Mouse (Mus musculus): ENCODE measurements around the gene Rnf150. TPM values are rescaled to one million over a fixed set of nuclear protein-coding genes. Genes with fewer than 3 reads are reported as not detected.
A peak's percentile ranks its signal among the peaks of the same experiment; 100 is the strongest.

Gene Rnf150
- polyA plus RNA-seq, 1 experiment from 2014 or later = 1.4 TPM

- ATAC-seq (ENCODE audit: insufficient read depth) = no peak
Observed at GRCm38 (mm10) chr8:83054801-83055200, 191.6 kb downstream of the Rnf150 start.

GRCm38 (mm10) chr8:83058951-83059350 is 195.8 kb downstream of the Rnf150 start:
- Histone ChIP-seq H3K9ac (no peak overlapping the region), H3K9me3 (ENCODE audit: low read depth, low read length) (no peaks in the 10 kb centered on the region), H3K4me3 (ENCODE audit: low read depth, low read length) (no peak overlapping the region), H3K4me1 (ENCODE audit: insufficient read depth) (no peaks in the 10 kb centered on the region), H3K4me2 (no peak overlapping the region), H3K36me3 (ENCODE audit: insufficient read depth) (no peaks in the 10 kb centered on the region), H3K27me3 (ENCODE audit: insufficient read depth, low read length) (no peaks in the 10 kb centered on the region), H3K27ac (ENCODE audit: low read depth) (no peak overlapping the region)
- TF ChIP-seq CTCF (IDR thresholded peaks at IDR 0.05; ENCODE audit: low read depth) = no peak
- ATAC-seq (ENCODE audit: insufficient read depth) (no peak), DNase-seq (no peak)
- WGBS = 48% methylated on average over 8 of the region's 8 CpGs

More at GRCm38 (mm10) chr8:83054801-83055200, 191.6 kb downstream of the Rnf150 start:
- Histone ChIP-seq H3K4me2 (no peak overlapping the region), H3K4me3 (ENCODE audit: low read depth, low read length) (no peak overlapping the region), H3K4me1 (ENCODE audit: insufficient read depth) (no peaks in the 10 kb centered on the region), H3K9me3 (ENCODE audit: low read depth, low read length) (no peaks in the 10 kb centered on the region), H3K36me3 (ENCODE audit: insufficient read depth) (no peaks in the 10 kb centered on the region), H3K27ac (ENCODE audit: low read depth) (no peak overlapping the region), H3K9ac (no peak overlapping the region), H3K27me3 (ENCODE audit: insufficient read depth, low read length) (no peaks in the 10 kb centered on the region)
- TF ChIP-seq CTCF (IDR thresholded peaks at IDR 0.05; ENCODE audit: low read depth) = no peak
- WGBS = 83% methylated on average over 3 of the region's 3 CpGs
- no peak for DNase-seq

- Histone ChIP-seq H3K27me3 (ENCODE audit: insufficient read depth, low read length) (no peaks in the 10 kb centered on the region), H3K36me3 (ENCODE audit: insufficient read depth) (no peaks in the 10 kb centered on the region), H3K9me3 (ENCODE audit: low read depth, low read length) (no peaks in the 10 kb centered on the region), H3K4me1 (ENCODE audit: insufficient read depth) (no peaks in the 10 kb centered on the region), H3K4me2 (no peak overlapping the region), H3K4me3 (ENCODE audit: low read depth, low read length) (no peak overlapping the region), H3K9ac (no peak overlapping the region), H3K27ac (ENCODE audit: low read depth) (no peak overlapping the region)
- DNase-seq = no peak
- TF ChIP-seq CTCF (IDR thresholded peaks at IDR 0.05; ENCODE audit: low read depth) = no peak
- ATAC-seq (ENCODE audit: insufficient read depth) = no peak
- 83% methylated on average over 2 of the region's 2 CpGs for WGBS
Observed at GRCm38 (mm10) chr8:83060076-83060475, 196.9 kb downstream of the Rnf150 start.

GRCm38 (mm10) chr8:83061257-83061656 is 198.1 kb downstream of the Rnf150 start:
- H3K4me1 ChIP-seq (ENCODE audit: insufficient read depth) = no peaks in the 10 kb centered on the region
- H3K4me2 ChIP-seq = no peak overlapping the region
- DNase-seq (no peak), ATAC-seq (ENCODE audit: insufficient read depth) (no peak)
- no peaks in the 10 kb centered on the region for H3K27me3 ChIP-seq (ENCODE audit: insufficient read depth, low read length)
- TF ChIP-seq CTCF (IDR thresholded peaks at IDR 0.05; ENCODE audit: low read depth) = no peak
- WGBS = 79% methylated on average over 5 of the region's 5 CpGs
- H3K9me3 ChIP-seq (ENCODE audit: low read depth, low read length) = no peaks in the 10 kb centered on the region
- H3K27ac ChIP-seq (ENCODE audit: low read depth) = no peak overlapping the region
- H3K9ac ChIP-seq = no peak overlapping the region
- no peak overlapping the region for H3K4me3 ChIP-seq (ENCODE audit: low read depth, low read length)
- no peaks in the 10 kb centered on the region for H3K36me3 ChIP-seq (ENCODE audit: insufficient read depth)

GRCm38 (mm10) chr8:83061873-83062272 is 198.7 kb downstream of the Rnf150 start:
- no peak overlapping the region for H3K4me3 ChIP-seq (ENCODE audit: low read depth, low read length)

GRCm38 (mm10) chr8:83062276-83062675 is 199.1 kb downstream of the Rnf150 start:
- 77% methylated on average over 5 of the region's 5 CpGs for WGBS
- DNase-seq (no peak), ATAC-seq (ENCODE audit: insufficient read depth) (no peak)
- H3K9me3 ChIP-seq (ENCODE audit: low read depth, low read length) = no peaks in the 10 kb centered on the region
- H3K4me3 ChIP-seq (ENCODE audit: low read depth, low read length) = no peak overlapping the region
- no peak overlapping the region for H3K27ac ChIP-seq (ENCODE audit: low read depth)
- H3K4me1 ChIP-seq (ENCODE audit: insufficient read depth) = no peaks in the 10 kb centered on the region
- no peak overlapping the region for H3K9ac ChIP-seq
- H3K4me2 ChIP-seq = no peak overlapping the region
- TF ChIP-seq CTCF (IDR thresholded peaks at IDR 0.05; ENCODE audit: low read depth) = no peak
- H3K27me3 ChIP-seq (ENCODE audit: insufficient read depth, low read length) = no peaks in the 10 kb centered on the region
- no peaks in the 10 kb centered on the region for H3K36me3 ChIP-seq (ENCODE audit: insufficient read depth)

More at GRCm38 (mm10) chr8:83061873-83062272, 198.7 kb downstream of the Rnf150 start:
- Histone ChIP-seq H3K36me3 (ENCODE audit: insufficient read depth) (no peaks in the 10 kb centered on the region), H3K9ac (no peak overlapping the region), H3K27ac (ENCODE audit: low read depth) (no peak overlapping the region), H3K4me2 (no peak overlapping the region), H3K9me3 (ENCODE audit: low read depth, low read length) (no peaks in the 10 kb centered on the region), H3K4me1 (ENCODE audit: insufficient read depth) (no peaks in the 10 kb centered on the region), H3K27me3 (ENCODE audit: insufficient read depth, low read length) (no peaks in the 10 kb centered on the region)
- ATAC-seq (ENCODE audit: insufficient read depth) = no peak
- no peak for DNase-seq
- TF ChIP-seq CTCF (IDR thresholded peaks at IDR 0.05; ENCODE audit: low read depth) = no peak
- 76% methylated on average over 3 of the region's 3 CpGs for WGBS

- ATAC-seq (ENCODE audit: insufficient read depth) = no peak
- H3K27me3 ChIP-seq (ENCODE audit: insufficient read depth, low read length) = no peaks in the 10 kb centered on the region
- no peak overlapping the region for H3K27ac ChIP-seq (ENCODE audit: low read depth)
- no peaks in the 10 kb centered on the region for H3K4me1 ChIP-seq (ENCODE audit: insufficient read depth)
- no peak for DNase-seq
- WGBS = 90% methylated on average over 6 of the region's 6 CpGs
- no peak overlapping the region for H3K9ac ChIP-seq
- no peak overlapping the region for H3K4me3 ChIP-seq (ENCODE audit: low read depth, low read length)
- TF ChIP-seq CTCF (IDR thresholded peaks at IDR 0.05; ENCODE audit: low read depth) = no peak
- H3K4me2 ChIP-seq = no peak overlapping the region
- H3K9me3 ChIP-seq (ENCODE audit: low read depth, low read length) = no peaks in the 10 kb centered on the region
- no peaks in the 10 kb centered on the region for H3K36me3 ChIP-seq (ENCODE audit: insufficient read depth)
Observed at GRCm38 (mm10) chr8:83064096-83064495, 200.9 kb downstream of the Rnf150 start.

GRCm38 (mm10) chr8:83066076-83066475 is 202.9 kb downstream of the Rnf150 start:
- DNase-seq (peak; percentile 38), ATAC-seq (ENCODE audit: insufficient read depth) (no peak)
- Histone ChIP-seq H3K27ac (ENCODE audit: low read depth) (no peak overlapping the region), H3K4me1 (ENCODE audit: insufficient read depth) (no peaks in the 10 kb centered on the region), H3K27me3 (ENCODE audit: insufficient read depth, low read length) (no peaks in the 10 kb centered on the region), H3K4me3 (ENCODE audit: low read depth, low read length) (no peak overlapping the region), H3K36me3 (ENCODE audit: insufficient read depth) (no peaks in the 10 kb centered on the region), H3K9ac (no peak overlapping the region), H3K9me3 (ENCODE audit: low read depth, low read length) (no peaks in the 10 kb centered on the region), H3K4me2 (no peak overlapping the region)
- TF ChIP-seq CTCF (IDR thresholded peaks at IDR 0.05; ENCODE audit: low read depth) = no peak
- 65% methylated on average over 6 of the region's 6 CpGs for WGBS
